Mouse (Mus musculus) T-helper 2 cell (primary cell): ENCODE results near the gene Capn9.

Experiments
- in situ Hi-C: fragments of 300-600 bp; cut with MboI, MseI; formaldehyde crosslinking; loops from one replicate; pipeline ENCODE4 v1.15.1; 2025; ENCODE audit warnings: high pct_unique_total_duplicates

The Capn9 gene

DNA sequence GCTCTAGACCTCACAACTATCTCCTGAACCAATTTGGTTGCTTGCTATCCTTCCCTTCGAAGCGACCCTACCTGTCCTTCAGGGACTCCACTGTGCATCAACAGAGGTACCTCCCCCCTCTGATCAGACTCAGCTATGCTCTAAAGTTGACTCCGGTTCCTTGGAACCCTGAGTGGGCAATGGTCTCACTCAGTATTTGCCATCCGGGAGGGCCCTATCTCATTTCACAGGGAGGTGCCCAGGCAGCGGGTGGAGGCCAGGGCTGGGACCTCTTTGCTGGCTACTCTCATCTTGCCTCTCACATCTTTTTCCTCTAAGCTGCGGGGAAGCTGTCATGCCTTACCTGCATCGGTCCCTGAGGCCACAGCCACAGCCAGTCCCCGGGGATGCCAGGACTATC is at the start of gene Capn9:
Gene Capn9, plus strand, starts transcription at position 301 of the 400 bp plus-strand sequence.
- in situ Hi-C loops: loop anchor here (10.0 kb wide), 1 partner anchor 171 kb away; no protein-coding TSS in a partner anchor

DNA sequence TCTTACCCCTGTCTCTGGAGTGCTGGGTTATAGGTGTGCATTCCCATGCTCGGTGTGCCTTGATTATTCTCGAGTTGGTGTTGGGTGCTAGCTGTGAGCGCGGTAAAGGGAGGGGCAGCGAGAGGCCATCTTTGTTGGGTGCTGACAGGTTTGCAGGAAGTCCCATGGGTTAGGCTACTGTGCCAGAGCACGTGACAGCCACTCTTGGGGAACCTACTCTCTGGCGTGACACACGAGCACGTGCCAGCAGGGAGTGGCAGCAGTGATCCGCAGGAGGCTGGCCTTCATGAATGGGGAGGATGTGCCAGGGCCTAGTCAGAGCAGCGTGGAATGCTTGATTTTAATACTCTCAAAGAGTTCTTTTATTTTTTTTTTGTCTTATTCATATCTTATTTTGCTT is 49.6 kb upstream of the Capn9 start:
- in situ Hi-C loops: no loop called here

DNA sequence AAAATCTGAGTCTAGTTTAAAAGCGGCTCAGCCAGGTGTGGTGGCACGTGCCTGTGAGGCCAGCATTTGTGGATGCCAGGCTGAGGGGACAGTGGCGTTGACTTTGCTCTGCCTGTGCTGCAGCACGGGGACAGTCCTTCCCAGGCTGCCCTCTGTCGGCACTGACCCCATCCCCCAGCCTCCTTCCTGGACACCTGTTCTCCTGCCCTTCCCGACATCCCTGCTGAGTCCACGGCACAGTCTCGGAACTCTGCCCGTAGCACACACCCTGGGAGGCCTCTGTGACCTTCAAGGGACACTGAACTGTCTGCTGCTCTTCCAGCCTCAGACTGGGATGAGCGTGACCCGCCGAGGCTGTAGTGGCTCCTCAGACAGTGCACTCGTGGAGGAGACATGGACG is 45.8 kb upstream of the Capn9 start:
- in situ Hi-C loops: no loop called here

DNA sequence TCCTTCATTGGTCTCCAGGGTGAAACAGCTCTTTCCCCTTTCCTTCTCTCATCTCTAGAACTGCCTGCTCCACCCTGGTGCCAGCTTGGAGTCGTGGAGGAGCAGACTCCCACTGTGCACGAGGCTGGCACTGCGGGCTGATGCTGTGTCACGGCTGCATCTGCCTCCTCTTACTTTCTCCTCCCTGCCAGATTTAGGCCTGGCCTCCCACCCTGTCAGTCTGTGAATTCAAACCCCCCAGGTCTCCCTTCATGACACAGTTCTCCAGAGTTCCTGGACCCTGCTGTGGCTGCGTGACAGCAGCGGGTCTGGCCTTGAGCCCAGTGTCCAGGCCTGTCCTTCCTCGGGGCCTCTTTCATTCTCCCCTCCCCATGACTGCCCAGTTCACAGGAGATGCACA is 45.4 kb upstream of the Capn9 start:
- in situ Hi-C loops: no loop called here

DNA sequence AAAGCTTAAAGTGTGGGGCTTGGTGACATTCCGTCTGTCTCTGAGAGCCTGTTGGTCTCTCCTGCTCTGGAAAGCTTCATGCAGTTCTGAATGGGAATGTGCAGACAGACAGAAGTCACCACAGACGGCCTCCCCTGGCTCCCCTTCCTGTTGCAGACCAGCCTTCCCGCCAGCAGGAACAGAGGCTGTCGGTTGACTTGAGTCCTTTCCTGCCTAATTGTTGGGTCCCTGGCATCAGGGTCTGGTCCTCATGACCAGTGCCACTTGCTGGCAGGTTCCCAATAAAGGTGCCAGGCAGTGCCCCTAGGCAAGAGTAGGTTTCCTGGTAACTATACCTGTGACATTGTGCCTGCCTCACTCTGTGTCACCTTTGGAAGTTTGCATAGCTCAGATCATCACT is 44.9 kb upstream of the Capn9 start:
- in situ Hi-C loops: no loop called here

DNA sequence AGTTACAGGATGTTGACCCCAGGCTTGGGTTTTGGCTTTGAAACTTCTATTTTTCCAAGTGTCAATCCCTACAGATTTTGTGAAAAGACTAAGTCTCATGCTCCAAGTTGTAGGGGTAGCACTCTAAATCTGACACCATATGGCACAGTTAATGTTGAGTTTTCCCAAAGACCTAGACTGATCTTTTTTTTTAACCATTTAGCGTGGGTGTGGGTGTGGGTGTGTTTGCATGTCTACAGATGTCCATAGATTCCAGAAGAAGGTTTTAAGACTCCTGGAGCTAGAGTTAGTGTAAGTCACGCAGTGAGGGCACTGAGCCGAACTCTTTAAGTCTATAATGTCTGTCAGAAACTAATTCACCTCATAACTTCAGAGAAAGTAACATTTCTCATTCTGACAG is 43.3 kb upstream of the Capn9 start:
- in situ Hi-C loops: no loop called here

DNA sequence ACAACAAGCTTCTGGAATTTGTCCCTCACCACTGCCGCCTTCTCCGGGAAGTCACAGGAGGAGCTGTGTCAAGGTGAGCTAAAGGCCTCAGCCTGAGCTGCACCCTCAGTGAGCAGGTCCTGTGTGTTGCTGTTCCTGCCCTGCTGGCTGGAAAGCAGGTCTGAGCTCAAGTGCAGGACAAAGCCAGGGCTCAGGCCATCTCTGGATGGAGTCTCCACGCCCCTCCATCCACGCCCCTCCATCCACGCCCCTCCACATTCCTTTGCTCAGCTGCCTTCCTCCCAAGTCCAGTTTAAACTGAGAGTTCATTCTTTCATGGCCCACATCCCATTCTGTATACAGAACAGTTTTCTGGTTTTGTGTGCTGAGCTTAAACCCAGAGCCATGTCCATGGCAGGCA is 40.5 kb upstream of the Capn9 start:
- in situ Hi-C loops: no loop called here

DNA sequence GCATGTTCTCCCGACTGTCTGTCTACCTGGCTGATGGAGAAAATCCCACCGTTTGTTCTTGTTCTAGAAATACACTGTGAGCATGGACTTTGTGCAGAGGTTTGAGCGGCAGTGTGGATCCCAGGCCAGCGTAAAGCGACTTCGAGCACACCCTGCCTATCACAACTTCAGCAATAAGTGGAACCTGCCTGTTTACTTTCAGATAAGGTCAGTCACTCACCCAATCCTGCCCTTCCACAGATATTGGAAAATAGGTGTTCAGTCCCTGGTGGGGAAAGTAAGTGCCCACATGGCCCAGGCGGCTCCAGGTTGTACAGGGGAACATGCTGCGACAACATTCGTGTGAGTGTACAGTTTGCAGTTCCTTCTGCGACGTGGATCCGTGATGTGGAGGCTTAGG is 35.0 kb upstream of the Capn9 start:
- in situ Hi-C loops: no loop called here

DNA sequence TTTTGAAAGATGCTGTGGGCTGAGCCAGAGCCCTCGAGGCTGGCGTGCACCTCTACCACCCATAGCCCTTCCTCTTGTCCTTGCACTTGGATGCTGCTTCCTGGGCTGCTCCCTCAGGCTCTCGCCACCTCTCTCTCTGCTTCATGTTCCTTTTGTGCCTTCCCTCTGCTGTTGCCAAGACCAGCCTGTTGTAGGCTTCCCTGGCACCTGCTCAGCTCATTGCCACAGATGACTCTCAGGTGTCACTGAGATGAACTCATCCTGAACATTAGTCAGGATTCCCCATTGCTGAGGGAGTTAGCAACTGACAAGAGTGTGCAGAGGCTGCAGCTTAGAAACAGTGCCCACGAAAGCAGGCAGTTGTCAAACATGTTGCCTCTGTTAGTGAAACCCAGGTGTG is 33.9 kb upstream of the Capn9 start:
- in situ Hi-C loops: no loop called here

DNA sequence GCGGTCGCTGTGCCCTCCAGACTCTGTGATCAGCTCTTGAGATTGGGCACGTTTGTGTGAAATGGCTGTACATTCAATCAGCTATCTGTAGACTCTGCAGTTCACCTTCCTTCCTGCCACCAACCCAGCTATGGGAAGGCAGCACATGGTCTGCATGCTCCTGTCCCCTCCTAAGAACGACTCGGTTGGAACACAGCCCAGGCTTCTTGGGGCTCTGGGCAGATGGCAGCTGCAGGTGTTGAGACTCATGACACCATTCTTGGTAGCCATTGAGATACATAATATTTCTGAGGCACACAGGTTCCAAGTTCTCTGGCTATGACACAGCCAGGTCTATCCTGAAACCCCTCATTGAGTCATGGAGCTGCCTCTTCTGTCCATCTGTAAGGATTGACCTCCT is 32.6 kb upstream of the Capn9 start:
- in situ Hi-C loops: no loop called here

DNA sequence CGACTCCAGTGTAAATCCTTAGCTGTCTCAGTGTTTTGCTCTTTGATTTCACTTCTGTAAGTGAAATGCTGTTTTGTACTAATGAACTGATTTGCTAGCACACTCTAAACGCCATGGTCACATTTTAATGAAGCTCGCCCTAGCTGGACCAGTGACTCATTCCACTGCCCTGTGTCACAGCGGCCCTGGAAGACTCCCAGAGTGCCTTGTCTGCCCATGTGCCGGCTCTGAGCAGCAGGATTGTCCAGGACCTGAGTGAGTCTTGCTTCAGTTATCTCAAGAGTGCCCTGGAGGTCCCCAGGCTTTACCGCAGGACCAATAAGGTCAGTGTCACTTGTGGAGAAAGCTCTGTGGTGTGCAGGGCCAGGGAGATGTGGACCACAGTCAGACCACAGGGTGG is 29.5 kb upstream of the Capn9 start:
- in situ Hi-C loops: no loop called here

DNA sequence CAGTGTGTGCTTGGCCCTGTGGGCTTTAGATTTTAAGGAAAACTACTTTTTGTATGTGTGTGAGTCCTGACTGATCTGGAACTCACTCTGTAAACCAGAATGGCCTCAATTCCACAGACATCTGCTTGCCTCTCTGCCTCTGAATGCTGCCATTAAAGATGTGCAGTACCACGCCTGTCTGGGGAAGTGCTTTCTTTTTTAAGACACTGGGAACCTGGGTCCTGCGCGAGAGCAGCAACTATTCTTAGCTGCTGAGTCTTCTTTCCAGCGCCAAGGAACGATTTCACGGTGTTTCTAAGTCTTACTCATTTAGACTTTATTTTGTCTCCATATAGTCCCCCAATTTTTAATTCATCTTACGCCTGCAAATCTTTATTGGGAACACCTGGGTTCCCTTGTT is 29.1 kb upstream of the Capn9 start:
- in situ Hi-C loops: no loop called here

DNA sequence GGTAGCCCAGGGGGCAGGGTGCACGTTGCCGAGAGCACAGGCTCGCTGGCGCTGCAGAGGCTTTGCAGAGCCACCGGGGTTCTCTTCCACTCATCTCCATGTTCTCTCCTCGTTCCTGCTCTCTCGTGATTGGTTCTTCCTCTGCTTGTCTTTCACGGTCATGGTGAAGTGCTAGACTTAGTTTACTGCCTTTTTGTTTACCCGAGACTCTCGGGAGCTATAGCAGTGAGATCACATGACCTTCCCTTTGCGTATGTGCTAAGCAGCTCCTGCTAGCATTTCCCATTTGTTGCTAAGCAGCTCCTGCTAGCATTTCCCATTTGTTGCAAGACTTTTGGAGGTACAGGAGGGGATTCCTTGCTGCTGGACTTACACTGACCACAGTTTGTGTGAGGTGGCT is 28.6 kb upstream of the Capn9 start:
- in situ Hi-C loops: no loop called here

DNA sequence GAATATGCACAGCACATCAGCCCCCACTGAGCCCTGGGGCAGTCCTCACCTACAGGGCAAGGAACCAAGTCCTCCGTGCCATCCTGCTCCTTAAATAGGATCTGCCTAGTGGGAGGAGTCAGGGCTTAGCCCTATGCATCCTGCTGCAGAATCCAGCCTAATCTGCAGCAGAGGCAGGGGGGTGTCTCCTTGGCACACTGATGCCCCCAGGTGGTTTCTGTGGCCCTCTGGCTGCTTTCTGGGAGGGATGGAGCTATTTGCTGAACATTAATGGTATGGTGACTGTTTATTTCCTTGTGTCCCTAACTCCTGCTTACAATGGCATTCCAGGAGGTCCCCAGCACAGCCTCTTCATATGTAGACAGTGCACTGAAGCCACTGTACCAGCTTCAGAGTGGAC is 27.7 kb upstream of the Capn9 start:
- in situ Hi-C loops: no loop called here

DNA sequence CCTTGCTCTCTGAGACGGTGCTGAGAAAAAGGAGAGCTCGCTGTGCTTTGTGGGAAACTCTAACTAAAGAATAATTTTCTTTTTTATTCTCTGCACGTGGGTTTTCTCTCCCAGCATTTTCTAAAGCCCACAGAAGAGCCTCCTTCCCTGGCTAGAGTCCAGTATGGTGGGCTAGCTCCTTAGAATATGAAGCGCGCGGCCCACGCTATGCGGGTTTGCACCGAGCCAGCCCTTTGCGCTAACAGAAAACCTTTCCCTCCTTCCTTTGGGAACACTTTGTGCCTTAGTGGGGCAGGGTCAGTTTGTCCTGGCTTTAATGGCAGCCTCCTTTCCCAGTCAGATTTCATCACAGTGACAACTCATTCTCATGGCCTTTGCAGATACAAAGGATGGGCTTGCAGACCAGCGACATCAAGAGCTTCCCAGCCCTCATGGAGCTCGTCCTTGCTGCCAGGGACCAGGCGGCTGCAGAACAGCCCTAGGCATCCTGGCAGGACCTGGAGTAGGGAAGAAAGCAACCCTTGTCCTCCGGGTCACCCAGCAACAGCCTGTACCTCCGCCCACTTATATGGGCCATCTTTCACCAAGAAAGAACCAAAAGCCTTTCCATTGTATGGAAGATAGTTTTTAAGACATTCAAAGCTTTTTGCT is 24.8 kb upstream of the Capn9 start:
- in situ Hi-C loops: no loop called here

DNA sequence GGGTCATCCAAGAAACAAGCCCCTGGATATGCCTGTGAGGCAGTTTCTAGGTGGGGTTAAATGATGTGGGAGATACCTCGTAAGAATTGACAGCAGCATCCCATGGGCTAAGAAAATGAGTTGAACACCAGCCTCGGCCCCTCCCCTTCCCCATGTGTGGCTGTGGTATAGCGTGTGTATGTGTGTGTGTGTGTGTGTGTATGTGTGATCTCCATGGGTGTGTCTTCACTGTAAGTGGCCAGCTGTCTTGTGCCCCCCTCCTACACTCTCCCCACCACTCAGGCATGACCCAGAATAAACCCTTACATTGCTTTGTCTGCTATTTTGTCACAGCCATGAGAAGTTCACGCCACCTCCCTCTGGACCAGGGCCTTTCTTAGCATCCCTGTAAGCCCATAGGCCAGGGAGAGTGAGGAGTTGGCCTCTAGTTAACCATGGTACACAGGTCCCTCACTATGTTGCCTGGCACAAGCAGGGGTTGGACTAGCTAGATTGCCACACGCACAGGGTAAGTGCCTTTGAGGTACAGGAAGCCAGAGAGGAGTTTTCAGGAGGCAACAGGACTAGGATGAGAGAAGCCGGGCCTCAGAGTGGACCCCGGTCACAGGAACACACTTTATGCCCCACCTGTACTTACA is 20.7 kb upstream of the Capn9 start:
- in situ Hi-C loops: no loop called here

DNA sequence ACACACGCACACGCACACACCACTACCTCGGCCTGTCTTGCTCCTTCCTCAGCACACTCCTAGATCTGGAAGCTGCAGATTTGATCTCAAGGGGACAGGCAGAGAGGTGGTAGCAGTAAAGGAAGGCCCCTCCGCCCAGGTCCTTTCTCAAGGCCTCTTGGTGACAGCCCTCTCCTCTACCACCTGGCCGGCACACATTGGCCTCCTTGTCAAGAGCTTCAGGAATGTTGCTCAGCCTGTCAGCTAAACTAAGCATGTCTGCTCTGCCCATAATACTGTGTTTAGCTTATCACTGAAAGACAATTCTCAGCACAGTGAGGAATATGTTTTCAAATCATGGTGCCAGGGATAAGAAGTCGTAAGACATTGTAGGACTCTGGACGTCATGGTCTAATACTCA is 19.7 kb upstream of the Capn9 start:
- in situ Hi-C loops: no loop called here

DNA sequence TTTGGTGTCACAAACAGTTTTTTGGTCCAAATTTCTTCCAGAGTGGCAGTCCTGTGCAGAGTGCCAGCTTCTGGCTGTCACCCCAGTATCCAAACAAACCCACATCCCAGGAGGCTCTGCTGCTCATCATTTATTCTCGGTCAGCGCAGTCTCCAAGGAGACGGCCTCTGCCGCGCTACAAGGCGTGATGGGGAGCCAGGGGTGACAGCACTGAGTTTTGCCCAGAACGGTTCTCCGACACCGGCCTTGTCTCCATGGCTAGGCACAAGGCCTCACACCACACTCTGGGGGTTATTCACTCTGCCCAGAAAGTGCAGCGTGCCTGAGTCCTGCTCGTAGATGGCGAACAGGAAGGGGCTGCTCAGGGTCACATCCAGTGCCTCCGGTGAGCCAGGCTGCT is 19.3 kb upstream of the Capn9 start:
- in situ Hi-C loops: no loop called here

DNA sequence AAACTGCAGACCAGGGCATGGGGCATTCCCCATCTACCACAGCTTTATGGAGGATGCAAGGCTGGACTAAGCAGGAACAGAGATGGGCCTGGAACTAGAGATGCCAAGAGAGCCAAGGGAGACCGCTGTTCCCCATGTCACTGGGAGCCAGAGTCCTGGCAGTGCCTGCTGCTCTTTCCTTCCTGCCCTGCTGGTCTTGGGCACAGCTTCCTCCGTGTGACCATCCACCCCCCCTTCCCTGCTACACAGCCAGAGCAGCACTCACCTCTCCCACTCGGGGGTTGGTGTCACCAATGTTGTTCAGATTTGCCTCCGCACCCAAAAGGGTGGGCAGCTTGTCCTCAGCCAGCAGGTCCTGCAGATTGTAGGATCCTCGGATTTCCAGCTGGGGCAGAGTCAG is 18.4 kb upstream of the Capn9 start:
- in situ Hi-C loops: no loop called here

DNA sequence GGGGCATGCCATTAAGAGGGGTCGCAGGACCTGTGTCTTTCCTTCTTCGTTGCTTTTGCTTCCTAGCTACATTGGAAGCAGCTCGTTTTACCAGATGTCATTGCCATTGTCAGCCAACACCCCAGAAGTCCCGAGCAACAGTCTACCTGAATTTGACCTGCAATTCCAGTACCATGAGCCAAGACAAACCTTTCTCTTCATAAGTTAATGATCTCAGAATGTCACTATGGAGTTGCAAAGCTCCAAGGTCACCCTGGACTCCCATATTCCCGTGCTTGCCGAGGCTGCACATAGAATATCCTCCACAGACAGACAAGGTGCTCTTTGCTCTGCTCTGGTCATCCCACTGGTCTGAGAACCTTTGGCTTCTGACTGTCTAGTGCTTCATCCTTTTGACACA is 8.8 kb upstream of the Capn9 start:
- in situ Hi-C loops: no loop called here

DNA sequence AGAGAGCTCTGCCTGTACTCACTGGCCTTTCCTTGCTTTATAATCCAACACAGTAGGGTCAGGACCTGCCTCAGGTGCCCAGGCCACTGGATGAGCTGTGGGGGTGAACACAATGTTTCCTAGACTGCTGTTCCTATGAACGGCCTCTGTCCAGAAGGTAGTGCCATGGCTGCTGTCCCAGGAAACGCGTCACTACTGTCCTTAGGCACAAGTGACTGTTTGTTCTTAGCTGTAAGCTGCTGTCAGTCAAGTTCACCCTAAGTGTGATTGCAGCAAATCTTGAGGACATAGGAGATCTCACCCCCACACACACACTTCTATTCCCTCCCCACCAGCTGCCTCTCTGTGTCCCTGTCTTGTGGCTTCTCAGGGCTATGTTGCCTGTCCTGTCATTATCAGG is 8.3 kb upstream of the Capn9 start:
- in situ Hi-C loops: no loop called here

DNA sequence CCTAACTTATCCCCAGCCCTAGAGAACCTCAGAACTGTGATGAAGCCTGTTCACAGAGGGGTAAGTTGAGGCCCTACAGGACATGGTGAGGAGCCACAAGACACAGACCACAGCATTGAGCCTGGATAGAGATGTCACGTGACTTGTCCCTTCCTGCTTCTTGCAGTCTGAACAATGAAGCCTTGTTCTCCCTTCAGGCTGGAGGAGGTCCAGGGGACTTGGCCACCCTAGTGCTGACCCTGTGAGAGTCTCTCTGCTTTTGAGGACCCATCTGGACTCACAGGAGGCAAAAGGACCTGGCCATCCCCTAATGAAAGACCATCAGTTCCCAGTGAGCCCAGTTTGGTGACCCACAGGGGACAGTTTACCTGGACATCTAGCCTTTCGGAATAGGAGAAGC is 6.8 kb upstream of the Capn9 start:
- in situ Hi-C loops: no loop called here

DNA sequence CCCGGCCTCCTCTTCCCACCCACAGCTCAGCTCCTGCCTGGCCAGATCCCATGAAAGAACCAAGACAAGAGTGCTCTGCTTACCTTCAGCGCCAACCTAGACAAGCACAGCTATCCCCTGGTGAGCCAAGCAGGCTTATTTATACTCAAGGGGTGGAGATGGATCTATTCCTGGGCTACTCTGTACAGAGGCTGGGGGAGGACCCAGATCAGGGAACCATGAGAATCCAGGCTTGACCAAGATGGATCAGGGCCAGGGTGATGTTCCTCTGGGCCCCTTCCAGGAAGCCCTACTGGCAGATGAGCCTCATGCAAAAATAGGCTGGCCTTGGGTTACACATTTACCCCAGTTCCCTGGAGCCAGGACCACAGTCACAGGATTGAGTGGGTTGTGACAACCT is 6.3 kb upstream of the Capn9 start, which contains the start of gene Agt:
Gene Agt, minus strand, starts transcription at position 114 of the 400 bp plus-strand sequence.
- in situ Hi-C loops: no loop called here
